Mouse (Mus musculus) forebrain, embryonic 14.5 days (tissue): Measurements from ENCODE around the gene Zfp365. TPM values are rescaled to one million over a fixed set of nuclear protein-coding genes. Genes with fewer than 3 reads are reported as not detected.
A peak's percentile ranks its signal among the peaks of the same experiment; 100 is the strongest.

Experiments
- ATAC-seq: fragments of 200-750 bp; cut with Nextera tagmentation; 2 replicates; pipeline ENCODE4 v1.8.0; 2017; ENCODE audit warnings: mild to moderate bottlenecking, moderate library complexity
- DNase-seq: peaks from one replicate; pipeline ENCODE4 v3.0.0-alpha.2; 2015; ENCODE audit warnings: low spot score
- H3K27ac ChIP-seq: fragments of 300-500 bp; sonication (generic); 2 replicates; pipeline ENCODE4 v1.5.1; 2014; ENCODE audit warnings: low read depth, mild to moderate bottlenecking, control low read depth, low read length, moderate library complexity
- H3K27me3 ChIP-seq: fragments of 300-500 bp; sonication (generic); replicated peaks from 2 replicates; pipeline ENCODE4 v1.6.1; 2014; ENCODE audit warnings: low read length, control low read depth, mixed read lengths; ENCODE audit not compliant: control insufficient read depth, insufficient read depth
- H3K36me3 ChIP-seq: fragments of 300-500 bp; sonication (generic); 2 replicates; pipeline ENCODE4 v1.6.1; 2014; ENCODE audit warnings: low read length, control low read depth; ENCODE audit not compliant: control insufficient read depth, insufficient read depth
- H3K4me1 ChIP-seq: fragments of 300-500 bp; sonication (generic); 2 replicates; pipeline ENCODE4 v1.6.1; 2014; ENCODE audit warnings: antibody characterized with exemption, low read length, control low read depth; ENCODE audit not compliant: control insufficient read depth, insufficient read depth
- H3K4me2 ChIP-seq: fragments of 300-500 bp; sonication (generic); 2 replicates; pipeline ENCODE4 v1.6.1; 2014; ENCODE audit warnings: mild to moderate bottlenecking, control low read depth, low read length
- H3K4me3 ChIP-seq: fragments of 300-500 bp; sonication (generic); 2 replicates; pipeline ENCODE4 v1.5.1; 2014; ENCODE audit warnings: low read depth, low read length, control low read depth
- H3K9ac ChIP-seq: fragments of 300-500 bp; sonication (generic); 2 replicates; pipeline ENCODE4 v1.6.1; 2014; ENCODE audit warnings: mild to moderate bottlenecking, low read length, control low read depth, moderate library complexity
- H3K9me3 ChIP-seq: fragments of 300-500 bp; sonication (generic); replicated peaks from 2 replicates; pipeline ENCODE4 v1.6.1; 2016; ENCODE audit warnings: low read length, control low read depth, mixed read lengths; ENCODE audit not compliant: control insufficient read depth
- WGBS: fragments of 180-500 bp; shearing (Covaris S2); extraction: QIAGEN DNeasy Blood & Tissue Kit; methylation state at CpG from one replicate; pipeline ENCODE4 v1.1.7; 2014; 5-methylcytosine and 5-hydroxymethylcytosine counted together
- polyA plus RNA-seq: library from polyadenylated mRNA; unstranded; fragments of >200 nt; fragmentation: Nextera tagmentation; extraction: Ambion mirVana; gene quantifications from 2 replicates; pipeline ENCODE4 v1.2.1, GENCODE M21; 2014

Zfp365 gene
- polyA plus RNA-seq, 1 experiment from 2014 or later: 1.2 TPM

- DNase-seq: no peak
- WGBS: 94% methylated on average over 6 of the region's 6 CpGs
- Histone ChIP-seq H3K9me3 (no peaks in the 10 kb centered on the region), H3K27me3 (no peaks in the 10 kb centered on the region), H3K36me3 (no peaks in the 10 kb centered on the region), H3K4me1 (no peaks in the 10 kb centered on the region), H3K9ac (no peak overlapping the region), H3K4me2 (no peak overlapping the region), H3K4me3 (no peak overlapping the region), H3K27ac (no peak overlapping the region)
- ATAC-seq: no peak
These were observed 46.6 kb downstream of the Zfp365 start for GRCm38 (mm10) chr10:67865841-67866240.

DNA sequence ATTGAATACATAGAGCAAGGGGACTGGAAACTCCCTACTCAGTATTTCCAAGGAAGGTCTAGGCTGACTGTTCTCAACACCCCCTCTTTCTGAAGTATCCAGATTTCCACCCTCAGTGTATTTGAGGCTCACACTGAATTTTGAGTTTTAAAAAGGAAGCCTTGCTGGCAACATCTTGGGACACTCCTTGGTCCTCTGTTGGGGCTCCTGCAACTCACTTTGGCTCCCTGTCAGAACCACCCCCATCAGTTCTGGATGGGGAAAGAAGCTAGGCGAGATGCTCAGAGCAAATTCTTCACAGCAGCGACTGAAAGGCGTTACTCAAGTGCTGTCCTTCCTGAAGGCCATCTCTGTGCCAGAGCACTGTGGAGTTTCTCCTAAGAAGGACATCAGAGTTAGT lies 47.4 kb downstream of the Zfp365 start:
- Histone ChIP-seq H3K9me3 (no peaks in the 10 kb centered on the region), H3K4me1 (no peaks in the 10 kb centered on the region), H3K9ac (no peak overlapping the region), H3K27me3 (no peaks in the 10 kb centered on the region), H3K36me3 (no peaks in the 10 kb centered on the region), H3K4me2 (no peak overlapping the region), H3K4me3 (no peak overlapping the region), H3K27ac (no peak overlapping the region)
- WGBS: 83% methylated on average over 3 of the region's 3 CpGs
- ATAC-seq (no peak), DNase-seq (no peak)

- no peaks in the 10 kb centered on the region for H3K4me1 ChIP-seq
- no peaks in the 10 kb centered on the region for H3K36me3 ChIP-seq
- 16% methylated on average over 7 of the region's 7 CpGs for WGBS
- no peak overlapping the region for H3K27ac ChIP-seq
- H3K9me3 ChIP-seq: no peaks in the 10 kb centered on the region
- H3K27me3 ChIP-seq: no peaks in the 10 kb centered on the region
- ATAC-seq (0 out of 2 replicates have a peak, but pooled peaks have one; percentile 55), DNase-seq (peak; percentile 72)
- H3K9ac ChIP-seq: no peak overlapping the region
- no peak overlapping the region for H3K4me2 ChIP-seq
- H3K4me3 ChIP-seq: no peak overlapping the region
These were observed 50.1 kb downstream of the Zfp365 start for GRCm38 (mm10) chr10:67862331-67862730.

- Histone ChIP-seq H3K9me3 (no peaks in the 10 kb centered on the region), H3K4me3 (no peak overlapping the region), H3K4me2 (no peak overlapping the region), H3K36me3 (no peaks in the 10 kb centered on the region), H3K9ac (no peak overlapping the region), H3K27ac (no peak overlapping the region), H3K27me3 (no peaks in the 10 kb centered on the region), H3K4me1 (no peaks in the 10 kb centered on the region)
- ATAC-seq (peak; percentile 72; the same call in 1 of the 2 replicates), DNase-seq (peak; percentile 93)
- 11% methylated on average over 8 of the region's 8 CpGs for WGBS
These were observed 53.6 kb downstream of the Zfp365 start for GRCm38 (mm10) chr10:67858878-67859277.

- DNase-seq (no peak), ATAC-seq (no peak)
- H3K9me3 ChIP-seq: no peaks in the 10 kb centered on the region
- no peak overlapping the region for H3K4me3 ChIP-seq
- no peaks in the 10 kb centered on the region for H3K27me3 ChIP-seq
- 64% methylated on average over 4 of the region's 4 CpGs for WGBS
- H3K36me3 ChIP-seq: no peaks in the 10 kb centered on the region
- no peak overlapping the region for H3K9ac ChIP-seq
- no peaks in the 10 kb centered on the region for H3K4me1 ChIP-seq
- H3K27ac ChIP-seq: no peak overlapping the region
- no peak overlapping the region for H3K4me2 ChIP-seq
These were observed 54.9 kb downstream of the Zfp365 start for GRCm38 (mm10) chr10:67857561-67857906.

DNA sequence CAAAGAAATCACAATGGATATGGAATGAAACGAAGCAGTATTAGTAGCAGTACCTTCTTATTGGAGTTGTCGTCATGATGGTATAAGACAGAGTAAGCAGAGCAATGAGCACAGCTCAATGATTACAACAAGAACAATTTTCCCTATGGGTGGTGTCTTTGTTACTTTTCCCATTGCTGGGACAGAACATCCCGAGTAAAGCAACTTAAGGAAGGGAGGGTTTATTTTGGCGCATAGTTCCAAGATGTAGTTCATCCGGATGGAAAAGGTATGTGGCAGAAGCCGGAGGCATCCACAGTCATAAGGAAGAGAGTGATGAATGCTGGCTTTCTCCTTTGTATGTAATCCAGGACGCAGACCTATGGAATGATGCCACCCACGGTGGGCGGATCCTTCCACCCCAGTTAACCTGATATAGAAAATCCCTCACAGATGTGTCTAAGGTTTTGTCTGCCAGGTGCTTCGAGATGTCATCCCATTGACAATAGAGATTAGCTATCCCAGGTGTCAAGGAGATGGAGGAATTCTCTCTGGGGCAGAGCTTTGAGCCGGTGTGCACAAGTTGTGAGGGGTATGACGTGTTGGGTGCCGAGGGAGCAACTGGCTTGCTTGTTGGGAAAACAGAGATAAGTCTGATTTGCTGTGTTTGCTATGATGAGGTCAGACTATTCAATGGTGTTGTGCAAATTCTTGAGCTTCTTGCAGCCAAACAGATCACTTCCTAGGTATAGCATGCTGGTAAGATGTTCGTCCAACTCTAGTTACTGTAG lies 55.5 kb downstream of the Zfp365 start:
- WGBS: 93% methylated on average over 14 of the region's 14 CpGs

DNA sequence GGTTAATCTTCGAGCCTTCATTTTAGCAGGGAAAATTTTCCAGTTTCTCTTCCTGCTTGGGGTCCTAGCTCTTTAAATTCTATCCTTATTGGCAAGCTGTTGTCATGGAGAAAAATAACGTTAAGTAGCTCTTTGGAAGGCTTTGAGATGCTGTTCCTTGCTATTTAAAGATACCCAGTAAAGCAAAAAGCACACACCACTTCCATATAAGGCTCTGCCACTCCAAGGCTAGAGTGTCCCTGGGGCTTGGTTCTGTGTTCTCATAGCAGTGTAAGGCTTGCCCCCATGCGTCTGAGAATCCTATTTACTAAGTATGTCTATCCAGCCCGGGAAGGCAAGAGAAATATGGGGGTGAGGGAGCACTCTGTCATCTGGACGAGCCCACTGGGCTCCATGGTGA lies 56.7 kb downstream of the Zfp365 start:
- Histone ChIP-seq H3K36me3 (no peaks in the 10 kb centered on the region), H3K4me1 (no peaks in the 10 kb centered on the region), H3K9me3 (no peaks in the 10 kb centered on the region), H3K27me3 (no peaks in the 10 kb centered on the region), H3K4me3 (no peak overlapping the region), H3K9ac (no peak overlapping the region), H3K27ac (no peak overlapping the region), H3K4me2 (no peak overlapping the region)
- DNase-seq (no peak), ATAC-seq (no peak)
- WGBS: 73% methylated on average over 5 of the region's 5 CpGs

More for the DNA sequence above, 55.5 kb downstream of the Zfp365 start:
- Histone ChIP-seq H3K36me3 (no peaks in the 10 kb centered on the region), H3K27ac (no peak overlapping the region), H3K4me2 (no peak overlapping the region), H3K27me3 (no peaks in the 10 kb centered on the region), H3K4me1 (no peaks in the 10 kb centered on the region), H3K9me3 (no peaks in the 10 kb centered on the region), H3K4me3 (no peak overlapping the region), H3K9ac (no peak overlapping the region)
- no peak for DNase-seq
- no peak for ATAC-seq

DNA sequence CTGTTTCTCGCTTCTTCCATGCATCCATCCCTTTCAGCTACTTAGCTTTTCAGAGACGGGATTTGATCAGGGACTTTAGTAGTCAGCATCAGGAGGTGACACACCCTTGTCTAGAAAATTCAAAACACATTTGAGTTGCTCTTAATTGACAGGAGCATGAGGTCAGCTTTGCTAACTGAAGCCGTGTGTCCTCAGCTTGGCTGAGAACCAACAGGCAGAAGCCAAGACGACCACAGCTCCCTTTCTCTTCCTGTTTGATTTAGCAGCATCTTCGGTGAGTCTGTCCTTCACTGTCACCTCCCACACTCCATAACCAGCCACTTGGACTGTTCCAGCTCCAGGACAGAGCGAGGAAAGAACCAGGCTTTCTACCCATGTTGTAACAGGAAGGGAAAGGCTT lies 60.1 kb downstream of the Zfp365 start:
- DNase-seq: no peak
- Histone ChIP-seq H3K9ac (no peak overlapping the region), H3K4me1 (no peaks in the 10 kb centered on the region), H3K4me3 (no peak overlapping the region), H3K27me3 (no peaks in the 10 kb centered on the region), H3K36me3 (no peaks in the 10 kb centered on the region), H3K9me3 (no peaks in the 10 kb centered on the region), H3K4me2 (no peak overlapping the region), H3K27ac (no peak overlapping the region)
- WGBS: 85% methylated on average over 6 of the region's 6 CpGs
- no peak for ATAC-seq

DNA sequence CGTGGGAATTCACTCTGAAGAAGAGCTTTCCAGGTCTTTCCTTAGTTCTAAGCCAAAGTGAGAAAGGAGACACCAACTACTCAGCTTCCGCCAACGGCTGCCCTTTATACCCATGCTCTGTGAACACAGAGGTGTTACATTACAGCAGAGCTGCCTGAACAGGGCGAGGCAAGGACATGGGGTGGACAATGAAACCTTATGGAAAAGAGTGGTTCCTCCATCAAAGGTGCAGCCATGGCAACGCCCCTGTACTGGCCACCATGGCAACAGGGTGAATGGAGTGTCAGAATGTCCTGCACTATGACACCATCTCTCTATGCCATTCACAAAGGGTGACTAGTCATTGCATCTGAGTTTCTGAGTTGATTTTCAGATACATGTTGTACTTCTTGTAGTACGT lies 61.4 kb downstream of the Zfp365 start:
- H3K27ac ChIP-seq: no peak overlapping the region
- 57% methylated on average over 6 of the region's 6 CpGs for WGBS
- H3K36me3 ChIP-seq: no peaks in the 10 kb centered on the region
- ATAC-seq (no peak), DNase-seq (no peak)
- H3K27me3 ChIP-seq: no peaks in the 10 kb centered on the region
- no peak overlapping the region for H3K4me3 ChIP-seq
- H3K4me2 ChIP-seq: no peak overlapping the region
- no peak overlapping the region for H3K9ac ChIP-seq
- H3K4me1 ChIP-seq: no peaks in the 10 kb centered on the region
- no peaks in the 10 kb centered on the region for H3K9me3 ChIP-seq
